Comparison of ENCODE assay signal across 22 mouse cellular contexts in the genomic region with DNA sequence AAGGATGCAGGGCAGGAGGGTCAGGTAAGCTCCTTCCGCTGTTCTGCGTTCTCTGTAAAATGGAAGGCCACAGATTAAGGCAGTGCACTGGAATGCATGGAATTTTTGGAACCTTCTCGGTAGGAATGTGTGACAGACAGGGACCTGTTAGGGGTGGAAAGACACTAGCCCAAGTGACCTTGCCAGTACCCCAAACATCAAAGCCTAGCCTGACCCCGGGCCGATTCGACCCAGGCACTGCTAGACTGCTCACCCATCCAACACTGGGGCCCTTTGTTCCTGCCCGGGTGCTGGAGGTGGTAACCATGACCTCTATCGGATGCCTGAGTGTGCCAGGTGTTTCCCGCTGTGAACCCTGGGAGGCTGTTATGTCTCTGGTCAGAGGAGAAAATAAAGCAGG. TPM values are rescaled to one million over a fixed set of nuclear protein-coding genes. Genes with fewer than 3 reads are reported as not detected.
A peak's percentile ranks its signal among the peaks of the same experiment; 100 is the strongest.
DNase-seq lines count a peak whose midpoint lies in the region; ATAC-seq and TF ChIP-seq lines count a peak whose summit lies in the region.
"Had no signal": no experiment of that assay in that cellular context is flagged by ENCODE, and none has a peak within 500 bp of the region (broad histone marks: within the 10 kb centered on the region; RNA-seq: fewer than 3 reads in every experiment).

No protein-coding gene starts in this region.

- H3K27me3 ChIP-seq in forebrain, embryonic 10.5 days (ENCODE audit: poor library complexity, severe bottlenecking), result peaks cover 55% of the 10 kb centered on the region
- peaks cover 26% of the 10 kb centered on the region for H3K27me3 ChIP-seq in forebrain, embryonic 12.5 days
- H3K27me3 ChIP-seq in E14TG2a.4 (ENCODE audit: insufficient read depth, low read length), result peaks cover 46% of the 10 kb centered on the region
- peaks cover 17% of the 10 kb centered on the region; the same call in 1 of the 2 replicates for H3K27me3 ChIP-seq in limb, embryonic 10.5 days (ENCODE audit: low read depth, poor library complexity, severe bottlenecking)
- peaks cover 13% of the 10 kb centered on the region for H3K27me3 ChIP-seq in forebrain, embryonic 13.5 days
- H3K27me3 ChIP-seq: forebrain, embryonic 15.5 days; hindbrain, embryonic 15.5 days; Patski had no signal

- H3K36me3 ChIP-seq in forebrain, embryonic 10.5 days (replicated peaks), result no peaks in the 10 kb centered on the region
- no peaks in the 10 kb centered on the region for H3K36me3 ChIP-seq in forebrain, embryonic 12.5 days (replicated peaks)
- no peaks in the 10 kb centered on the region for H3K36me3 ChIP-seq in E14TG2a.4 (ENCODE audit: insufficient read depth, low read length)
- no peaks in the 10 kb centered on the region for H3K36me3 ChIP-seq in ES-E14 (ENCODE audit: control insufficient read depth, insufficient read depth, low read length, poor library complexity, severe bottlenecking)
- H3K36me3 ChIP-seq in limb, embryonic 10.5 days, result 0 out of 2 replicates have a peak, but pooled peaks cover 2% of the 10 kb centered on the region
- H3K36me3 ChIP-seq in forebrain, embryonic 13.5 days (ENCODE audit: poor library complexity, severe bottlenecking), result no peaks in the 10 kb centered on the region
- H3K36me3 ChIP-seq: embryonic facial prominence, embryonic 13.5 days; forebrain, embryonic 15.5 days; heart, embryonic 12.5 days; hindbrain, embryonic 15.5 days had no signal

- 0 out of 2 replicates have a peak overlapping the region, but pooled peaks have one; percentile 5 for H3K4me3 ChIP-seq in forebrain, embryonic 10.5 days
- no peak overlapping the region for H3K4me3 ChIP-seq in forebrain, embryonic 12.5 days (replicated peaks)
- peak overlapping the region; percentile 35 for H3K4me3 ChIP-seq in E14TG2a.4 (replicated peaks; ENCODE audit: low read length)
- H3K4me3 ChIP-seq in ES-E14 (ENCODE audit: insufficient read depth in 1 of 2, low read depth in 1 of 2, low read length in 2 of 2, poor library complexity in 1 of 2, severe bottlenecking in 1 of 2), result no peak overlapping the region
- H3K4me3 ChIP-seq in limb, embryonic 10.5 days, result no peak overlapping the region
- H3K4me3 ChIP-seq in forebrain, embryonic 13.5 days, result no peak overlapping the region
- H3K4me3 ChIP-seq: embryonic facial prominence, embryonic 13.5 days; forebrain, embryonic 15.5 days; heart, adult 2 months; heart, embryonic 12.5 days; hindbrain, embryonic 15.5 days had no signal

- DNase-seq in forebrain, embryonic 10.5 days (ENCODE audit: extremely low spot score, low spot score), result no peak
- DNase-seq in ES-E14 (ENCODE audit: low read depth, low spot score), result no peak
- DNase-seq in limb, embryonic 10.5 days (ENCODE audit: low spot score), result no peak
- DNase-seq in layer of hippocampus, adult 9-10 months (ENCODE audit: low spot score), result no peak
- DNase-seq: adrenal gland, adult 8-10 months; adrenal gland, postnatal 36 days; cerebellum, adult 2 months; cerebellum, postnatal 10 days; gastrocnemius, postnatal 10 days; heart, adult 2 months had no signal

- no peaks in the 10 kb centered on the region for H3K9me3 ChIP-seq in forebrain, embryonic 10.5 days
- H3K9me3 ChIP-seq in forebrain, embryonic 12.5 days, result no peaks in the 10 kb centered on the region
- H3K9me3 ChIP-seq in E14TG2a.4 (ENCODE audit: low read length) (no peaks in the 10 kb centered on the region), ES-E14 (ENCODE audit: control insufficient read depth, insufficient read depth, low read depth, low read length) (no peaks in the 10 kb centered on the region)
- H3K9me3 ChIP-seq in limb, embryonic 10.5 days (replicated peaks), result 0 out of 2 replicates have a peak, but pooled peaks cover 3% of the 10 kb centered on the region
- no peaks in the 10 kb centered on the region for H3K9me3 ChIP-seq in forebrain, embryonic 13.5 days (replicated peaks)
- H3K9me3 ChIP-seq: embryonic facial prominence, embryonic 13.5 days; forebrain, embryonic 15.5 days; heart, embryonic 12.5 days; hindbrain, embryonic 15.5 days had no signal

- H3K4me2 ChIP-seq in forebrain, embryonic 12.5 days, result no peak overlapping the region
- no peak overlapping the region for H3K4me2 ChIP-seq in forebrain, embryonic 13.5 days
- H3K4me2 ChIP-seq: embryonic facial prominence, embryonic 13.5 days; forebrain, embryonic 15.5 days; heart, embryonic 12.5 days; hindbrain, embryonic 15.5 days had no signal

- WGBS in forebrain, embryonic 10.5 days, result 65% methylated on average over 9 of the region's 9 CpGs
- 79% methylated on average over 9 of the region's 9 CpGs for WGBS in forebrain, embryonic 12.5 days
- WGBS in limb, embryonic 10.5 days, result 59% methylated on average over 9 of the region's 9 CpGs
- WGBS in forebrain, embryonic 13.5 days, result 78% methylated on average over 9 of the region's 9 CpGs

- no peak overlapping the region for H3K9ac ChIP-seq in forebrain, embryonic 12.5 days
- peak overlapping the region; percentile 4; the same call in 1 of the 2 replicates for H3K9ac ChIP-seq in ES-E14 (ENCODE audit: insufficient read depth, low read depth, low read length, poor library complexity, severe bottlenecking)
- H3K9ac ChIP-seq in forebrain, embryonic 13.5 days, result no peak overlapping the region
- H3K9ac ChIP-seq: embryonic facial prominence, embryonic 13.5 days; forebrain, embryonic 15.5 days; heart, embryonic 12.5 days; hindbrain, embryonic 15.5 days had no signal

- in situ Hi-C loops in ES-E14 (cut with MboI; ENCODE audit: low sequenced_read_pairs in 2 of 2, unreplicated experiment in 2 of 2), result no loop called here

- H3K4me1 ChIP-seq in forebrain, embryonic 10.5 days, result peaks cover 67% of the 10 kb centered on the region
- H3K4me1 ChIP-seq in forebrain, embryonic 12.5 days, result peaks cover 37% of the 10 kb centered on the region
- H3K4me1 ChIP-seq in E14TG2a.4 (replicated peaks; ENCODE audit: low read depth, low read length) (peaks cover 69% of the 10 kb centered on the region), ES-E14 (ENCODE audit: control insufficient read depth in 2 of 2, insufficient read depth in 2 of 2, low read length in 2 of 2, poor library complexity in 1 of 2) (peaks cover 8 to 30% of the 10 kb centered on the region in 2 experiments; a peak in 3 of 4 replicates)
- peaks cover 61% of the 10 kb centered on the region for H3K4me1 ChIP-seq in limb, embryonic 10.5 days
- H3K4me1 ChIP-seq in forebrain, embryonic 13.5 days, result peaks cover 35% of the 10 kb centered on the region

- ATAC-seq in forebrain, embryonic 12.5 days (ENCODE audit: low FRiP score), result no peak
- ATAC-seq in forebrain, embryonic 13.5 days, result no peak
- ATAC-seq: forebrain, embryonic 15.5 days; inflammation-experienced regulatory T-cells, adult 6 months; intestine, postnatal 0 days; Patski had no signal

- H3K27ac ChIP-seq in forebrain, embryonic 10.5 days, result peak overlapping the region; percentile 37; the same call in 1 of the 2 replicates
- no peak overlapping the region for H3K27ac ChIP-seq in forebrain, embryonic 12.5 days
- H3K27ac ChIP-seq in ES-E14 (ENCODE audit: insufficient read depth, low read depth, low read length, poor library complexity, severe bottlenecking), result no peak overlapping the region
- peak overlapping the region; percentile 51; the same call in 1 of the 2 replicates for H3K27ac ChIP-seq in limb, embryonic 10.5 days
- no peak overlapping the region for H3K27ac ChIP-seq in forebrain, embryonic 13.5 days
- H3K27ac ChIP-seq: embryonic facial prominence, embryonic 13.5 days; forebrain, embryonic 15.5 days; heart, adult 2 months; hindbrain, embryonic 15.5 days had no signal

- no peak for TF ChIP-seq CTCF in E14TG2a.4 (conservative IDR thresholded peaks at IDR 0.05; ENCODE audit: low read length)

TF ChIP-seq in ES-E14, 5 proteins besides CTCF, POLR2A, EP300 and RAD21:
- TF ChIP-seq ZNF384 (IDR thresholded peaks at IDR 0.05; ENCODE audit: low read depth, low read length) (no peak), HCFC1 (IDR thresholded peaks at IDR 0.05; ENCODE audit: borderline replicate concordance, insufficient read depth, low read length) (no peak), CHD2 (IDR thresholded peaks at IDR 0.05; ENCODE audit: low read depth, low read length) (no peak), MAFK (IDR thresholded peaks at IDR 0.05; ENCODE audit: insufficient read depth, low read depth, low read length) (no peak), ZC3H11A (IDR thresholded peaks at IDR 0.05; ENCODE audit: borderline replicate concordance, low read depth, low read length) (no peak)

RNA-seq across cellular contexts. Expression of gene Scube3, which starts 3.3 kb away (rescaled TPM):
- 11.5 and 13.9 TPM in 2 replicates for polyA plus RNA-seq in forebrain, embryonic 10.5 days (2016; fragmentation: Nextera tagmentation; extraction: Ambion mirVana)
- polyA plus RNA-seq in forebrain, embryonic 12.5 days (2016; fragmentation: Nextera tagmentation; extraction: Ambion mirVana), result 6.9 and 7.0 TPM in 2 replicates
- total RNA-seq in ES-E14 (2012; rRNA removed), result 24.0 and 25.7 TPM in 2 replicates
- polyA plus RNA-seq in limb, embryonic 10.5 days (2016; fragmentation: Nextera tagmentation; extraction: Ambion mirVana), result 10.9 and 11.0 TPM in 2 replicates
- 2.9 and 4.2 TPM in 2 replicates for polyA plus RNA-seq in forebrain, embryonic 13.5 days (2015; fragmentation: Nextera tagmentation; extraction: Ambion mirVana)
- polyA plus RNA-seq: inflammation-experienced regulatory T-cells, adult 6 months had no signal

RNA-seq across cellular contexts. Expression of gene Zfp523, which starts 38.2 kb away (rescaled TPM):
- 32.6 and 35.6 TPM in 2 replicates for polyA plus RNA-seq in forebrain, embryonic 10.5 days (2016; fragmentation: Nextera tagmentation; extraction: Ambion mirVana)
- 43.6 and 44.7 TPM in 2 replicates for polyA plus RNA-seq in forebrain, embryonic 12.5 days (2016; fragmentation: Nextera tagmentation; extraction: Ambion mirVana)
- 11.4 and 16.8 TPM in 2 replicates for total RNA-seq in ES-E14 (2012; rRNA removed)
- polyA plus RNA-seq in limb, embryonic 10.5 days (2016; fragmentation: Nextera tagmentation; extraction: Ambion mirVana), result 33.6 and 40.2 TPM in 2 replicates
- 32.7 and 34.5 TPM in 2 replicates for polyA plus RNA-seq in forebrain, embryonic 13.5 days (2015; fragmentation: Nextera tagmentation; extraction: Ambion mirVana)

RNA-seq across cellular contexts. Expression of gene Tcp11, which starts 58.2 kb away (rescaled TPM):
- 0.68 and 0.85 TPM in 2 replicates for polyA plus RNA-seq in forebrain, embryonic 10.5 days (2016; fragmentation: Nextera tagmentation; extraction: Ambion mirVana)
- polyA plus RNA-seq in forebrain, embryonic 12.5 days (2016; fragmentation: Nextera tagmentation; extraction: Ambion mirVana), result 1.1 and 1.6 TPM in 2 replicates
- total RNA-seq in ES-E14 (2012; rRNA removed), result 4.8 and 7.3 TPM in 2 replicates
- 0.97 and 1.1 TPM in 2 replicates for polyA plus RNA-seq in limb, embryonic 10.5 days (2016; fragmentation: Nextera tagmentation; extraction: Ambion mirVana)
- 1.4 TPM in 2 replicates for polyA plus RNA-seq in forebrain, embryonic 13.5 days (2015; fragmentation: Nextera tagmentation; extraction: Ambion mirVana)
- total RNA-seq: adrenal gland, postnatal 36 days; CH12.LX; gastrocnemius, postnatal 10 days; heart, adult 2 months; heart, postnatal 25 days had no signal

Comparison
In these comparisons a context has a peak if more than half of its experiments do, and no peak if none do; other contexts are left out.
1. H3K27ac ChIP-seq: peak in forebrain, embryonic 10.5 days (single experiment) and limb, embryonic 10.5 days (single experiment); none in forebrain, embryonic 12.5 days (single experiment), ES-E14 (single experiment) and forebrain, embryonic 13.5 days (single experiment).
2. H3K4me3 ChIP-seq: peak in forebrain, embryonic 10.5 days (single experiment) and E14TG2a.4 (single experiment); none in forebrain, embryonic 12.5 days (single experiment), ES-E14 (0 of 2), limb, embryonic 10.5 days (single experiment) and forebrain, embryonic 13.5 days (single experiment).